Mouse (Mus musculus) G1E (cell line): ENCODE results near the gene 5330417C22Rik.

Source experiments
- CTCF ChIP-seq: IDR thresholded peaks from 2 replicates; pipeline ENCODE4 v1.5.1; 2012; ENCODE audit warnings: low read depth, low read length, inconsistent platforms, mixed read lengths
- GATA2 ChIP-seq: IDR thresholded peaks from 2 replicates; pipeline ENCODE4 v1.6.1; 2012; ENCODE audit warnings: low read depth, low read length, inconsistent platforms, borderline replicate concordance
- TAL1 ChIP-seq: conservative IDR thresholded peaks from 2 replicates; pipeline ENCODE4 v1.6.1; 2012; ENCODE audit warnings: low read depth, low read length, inconsistent platforms, mixed read lengths

DNA sequence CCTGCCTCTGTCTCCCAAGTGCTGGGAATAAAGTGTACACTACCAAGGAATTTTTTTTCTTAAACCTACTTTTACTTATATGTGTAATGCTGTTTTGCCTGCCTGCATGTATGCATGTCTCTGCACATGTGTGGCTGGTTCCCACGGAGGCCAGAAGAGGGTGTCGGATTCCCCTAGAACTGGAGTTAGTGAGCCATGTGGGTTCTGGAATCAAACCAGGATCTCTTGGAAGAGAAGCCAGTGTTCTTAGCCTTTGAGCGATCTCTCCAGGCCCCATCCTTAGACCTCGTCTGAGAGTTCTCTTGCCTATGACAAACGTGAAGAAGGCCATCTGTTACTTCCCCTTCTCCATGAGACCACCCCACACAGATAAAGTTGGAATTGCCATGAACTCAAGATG, 60.8 kb downstream of the 5330417C22Rik start:
- TF ChIP-seq CTCF: no peak
- TF ChIP-seq GATA2: no peak
- no peak for TF ChIP-seq TAL1
